Mouse (Mus musculus) heart, embryonic 12.5 days (tissue): ENCODE data around the gene Crx. TPM values are rescaled to one million over a fixed set of nuclear protein-coding genes. Genes with fewer than 3 reads are reported as not detected.
A peak's percentile ranks its signal among the peaks of the same experiment; 100 is the strongest.

ENCODE experiments used
- ATAC-seq: fragments of 200-750 bp; cut with Nextera tagmentation; 2 replicates; pipeline ENCODE4 v1.8.0; 2017; ENCODE audit warnings: moderate TSS enrichment, moderate library complexity; ENCODE audit not compliant: insufficient number of reproducible peaks, low FRiP score
- H3K27ac ChIP-seq: fragments of 300-500 bp; sonication (generic); 2 replicates; pipeline ENCODE4 v1.5.1; 2016; ENCODE audit warnings: mild to moderate bottlenecking, moderate library complexity; ENCODE audit not compliant: poor library complexity, severe bottlenecking
- H3K27me3 ChIP-seq: fragments of 300-500 bp; sonication (generic); replicated peaks from 2 replicates; pipeline ENCODE4 v1.6.1; 2016; ENCODE audit warnings: mild to moderate bottlenecking, moderate library complexity
- H3K36me3 ChIP-seq: fragments of 300-500 bp; sonication (generic); 2 replicates; pipeline ENCODE4 v1.6.1; 2016; ENCODE audit warnings: mild to moderate bottlenecking, moderate library complexity
- H3K4me1 ChIP-seq: fragments of 300-500 bp; sonication (generic); replicated peaks from 2 replicates; pipeline ENCODE4 v1.6.1; 2016; ENCODE audit warnings: mild to moderate bottlenecking
- H3K4me2 ChIP-seq: fragments of 300-500 bp; sonication (generic); 2 replicates; pipeline ENCODE4 v1.6.1; 2016; ENCODE audit warnings: mild to moderate bottlenecking, moderate library complexity
- H3K4me3 ChIP-seq: fragments of 300-500 bp; sonication (generic); 2 replicates; pipeline ENCODE4 v1.5.1; 2016; ENCODE audit warnings: mild to moderate bottlenecking
- H3K9ac ChIP-seq: fragments of 300-500 bp; sonication (generic); 2 replicates; pipeline ENCODE4 v1.6.1; 2016; ENCODE audit warnings: mild to moderate bottlenecking, moderate library complexity
- H3K9me3 ChIP-seq: fragments of 300-500 bp; sonication (generic); replicated peaks from 2 replicates; pipeline ENCODE4 v1.6.1; 2016; ENCODE audit warnings: mild to moderate bottlenecking, moderate library complexity
- WGBS: fragments of 180-500 bp; shearing (Covaris S2); methylation state at CpG from one replicate; pipeline ENCODE4 v1.1.7; 2016; 5-methylcytosine and 5-hydroxymethylcytosine counted together
- polyA plus RNA-seq: library from polyadenylated mRNA; unstranded; fragments of >200 nt; fragmentation: Nextera tagmentation; extraction: Ambion mirVana; gene quantifications from 2 replicates; pipeline ENCODE4 v1.2.1, GENCODE M21; 2016

The Crx gene
- polyA plus RNA-seq, 1 experiment from 2014 or later: not detected

- no peak overlapping the region for H3K9ac ChIP-seq
- no peak overlapping the region for H3K4me3 ChIP-seq
- peaks cover 13% of the 10 kb centered on the region for H3K36me3 ChIP-seq
- no peak overlapping the region for H3K27ac ChIP-seq
- no peak overlapping the region for H3K4me2 ChIP-seq
- ATAC-seq: peak; percentile 61
- peaks cover 5% of the 10 kb centered on the region; the same call in 1 of the 2 replicates for H3K4me1 ChIP-seq
- no peaks in the 10 kb centered on the region for H3K9me3 ChIP-seq
- WGBS: under 1% methylated on average over 4 of the region's 4 CpGs
- no peaks in the 10 kb centered on the region for H3K27me3 ChIP-seq
Measured at GRCm38 (mm10) chr7:15912183-15912582, 32.4 kb upstream of the Crx start.

DNA sequence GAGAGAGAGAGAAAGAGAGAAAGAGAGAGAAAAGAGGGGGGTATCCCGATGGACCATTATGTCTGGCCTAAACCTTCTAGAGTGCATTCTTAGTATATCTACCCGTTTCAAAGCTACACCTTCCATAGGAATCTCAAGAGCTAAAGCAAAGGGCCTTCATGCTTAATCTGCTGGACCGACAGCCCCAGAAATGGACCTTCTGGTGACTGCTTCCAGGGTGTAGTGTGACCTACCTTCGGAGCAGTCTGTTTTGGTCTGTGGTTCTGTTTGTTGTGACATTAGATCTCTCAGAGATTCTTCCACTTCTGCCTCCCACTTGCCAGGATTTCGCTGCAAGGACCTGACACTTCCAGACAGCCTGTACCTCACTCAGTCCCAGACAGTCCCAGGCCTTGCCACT lies 30.8 kb upstream of the Crx start:
- H3K27ac ChIP-seq: no peak overlapping the region
- H3K36me3 ChIP-seq: no peaks in the 10 kb centered on the region
- no peak overlapping the region for H3K4me2 ChIP-seq
- no peak overlapping the region for H3K9ac ChIP-seq
- H3K27me3 ChIP-seq: no peaks in the 10 kb centered on the region
- no peak overlapping the region for H3K4me3 ChIP-seq
- no peak for ATAC-seq
- 68% methylated on average over 5 of the region's 5 CpGs for WGBS
- no peaks in the 10 kb centered on the region for H3K9me3 ChIP-seq
- peaks cover 5% of the 10 kb centered on the region; the same call in 1 of the 2 replicates for H3K4me1 ChIP-seq

GRCm38 (mm10) chr7:15907971-15908590 lies 28.3 kb upstream of the Crx start:
- H3K4me1 ChIP-seq: peaks cover 5% of the 10 kb centered on the region; the same call in 1 of the 2 replicates
- no peak overlapping the region for H3K27ac ChIP-seq
- no peak overlapping the region for H3K9ac ChIP-seq
- WGBS: 46% methylated on average over 8 of the region's 8 CpGs
- no peaks in the 10 kb centered on the region for H3K36me3 ChIP-seq
- no peak overlapping the region for H3K4me2 ChIP-seq
- ATAC-seq: no peak
- no peaks in the 10 kb centered on the region for H3K27me3 ChIP-seq
- no peak overlapping the region for H3K4me3 ChIP-seq
- H3K9me3 ChIP-seq: no peaks in the 10 kb centered on the region

DNA sequence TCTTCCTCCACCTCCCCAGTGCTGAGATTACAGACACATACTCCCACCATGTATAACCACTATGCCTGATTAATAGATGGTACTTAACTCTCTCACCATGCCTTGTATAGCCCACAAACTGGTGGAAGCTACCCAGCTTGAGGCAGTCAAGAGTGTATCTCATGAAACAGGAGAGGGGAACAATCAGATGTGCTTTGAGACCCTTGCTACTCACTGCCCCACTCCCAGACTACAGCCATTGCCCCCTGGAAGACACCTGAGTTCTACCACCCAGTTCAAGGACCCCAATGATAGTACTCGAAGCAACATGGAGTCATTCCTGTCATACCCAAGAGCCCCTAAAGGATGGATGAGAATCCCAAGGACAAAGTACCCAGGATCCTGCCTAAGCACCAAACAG lies 26.8 kb upstream of the Crx start:
- Histone ChIP-seq H3K4me3 (no peak overlapping the region), H3K4me1 (no peaks in the 10 kb centered on the region), H3K9me3 (no peaks in the 10 kb centered on the region), H3K4me2 (no peak overlapping the region), H3K27me3 (no peaks in the 10 kb centered on the region), H3K27ac (no peak overlapping the region), H3K36me3 (no peaks in the 10 kb centered on the region), H3K9ac (no peak overlapping the region)
- 62% methylated on average over 1 of the region's 1 CpGs for WGBS
- ATAC-seq: no peak

DNA sequence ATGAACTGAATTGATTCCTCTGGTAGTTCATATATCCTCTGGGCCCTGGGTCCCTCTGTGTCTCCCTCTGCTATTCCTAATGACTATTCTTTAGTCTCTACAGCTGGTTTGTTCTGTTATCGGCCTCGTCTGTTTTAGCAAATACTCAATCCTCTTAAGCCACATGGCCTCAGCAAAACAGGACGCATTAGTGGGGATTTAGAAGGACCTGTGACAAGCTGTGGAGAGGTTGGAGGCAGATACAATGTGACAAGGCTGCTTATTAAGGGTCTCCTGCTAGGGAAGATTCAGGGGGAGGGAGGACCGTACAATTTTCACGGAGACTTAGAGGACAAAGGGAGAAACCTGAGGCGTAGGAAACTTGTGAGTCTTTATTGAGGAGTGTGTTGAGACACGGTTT lies 26.1 kb upstream of the Crx start:
- no peak for ATAC-seq
- Histone ChIP-seq H3K36me3 (no peaks in the 10 kb centered on the region), H3K9ac (no peak overlapping the region), H3K4me2 (no peak overlapping the region), H3K4me3 (no peak overlapping the region), H3K27me3 (no peaks in the 10 kb centered on the region), H3K9me3 (no peaks in the 10 kb centered on the region), H3K27ac (no peak overlapping the region), H3K4me1 (no peaks in the 10 kb centered on the region)
- WGBS: 71% methylated on average over 7 of the region's 7 CpGs

DNA sequence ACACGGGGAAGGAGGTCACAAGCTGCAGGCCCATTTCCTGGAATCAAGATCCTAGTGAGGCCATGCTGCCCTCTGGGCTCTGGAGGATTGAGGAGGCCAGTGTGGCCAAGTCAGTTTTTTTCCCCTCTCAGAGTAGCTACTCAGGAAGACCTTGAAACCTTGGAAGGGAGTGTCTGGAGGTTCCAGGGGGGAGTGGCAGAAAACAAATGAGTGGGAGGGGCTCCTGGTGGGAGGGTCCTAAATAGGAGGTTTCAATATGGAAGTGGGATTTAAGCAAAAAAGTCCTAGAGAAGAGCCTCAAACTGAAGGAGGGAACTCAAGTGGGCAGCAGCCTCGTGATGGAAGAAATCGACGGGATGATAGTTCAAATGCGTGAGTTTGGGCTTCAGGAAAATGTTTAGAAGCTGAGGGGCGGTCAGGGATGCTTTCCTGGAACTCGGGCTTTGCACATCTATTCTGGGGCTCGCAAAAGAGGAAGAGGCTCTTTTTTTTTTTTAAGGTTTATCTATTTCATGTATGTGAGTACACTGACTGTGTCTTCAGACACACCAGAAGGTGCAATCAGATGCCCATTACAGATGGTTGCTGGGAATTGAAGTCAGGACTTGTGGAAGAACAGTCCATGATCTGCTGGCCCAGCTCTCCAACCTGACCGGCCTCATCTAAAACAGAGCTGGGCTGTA lies 21.7 kb upstream of the Crx start:
- H3K27ac ChIP-seq: no peak overlapping the region
- H3K9ac ChIP-seq: no peak overlapping the region
- no peaks in the 10 kb centered on the region for H3K27me3 ChIP-seq
- 77% methylated on average over 9 of the region's 9 CpGs for whole genome bisulfite sequencing
- no peaks in the 10 kb centered on the region for H3K36me3 ChIP-seq
- no peak overlapping the region for H3K4me2 ChIP-seq
- no peaks in the 10 kb centered on the region for H3K9me3 ChIP-seq
- no peak overlapping the region for H3K4me3 ChIP-seq
- H3K4me1 ChIP-seq: no peaks in the 10 kb centered on the region
- ATAC-seq: no peak

- no peak for ATAC-seq
- H3K36me3 ChIP-seq: no peaks in the 10 kb centered on the region
- H3K4me2 ChIP-seq: no peak overlapping the region
- H3K9me3 ChIP-seq: no peaks in the 10 kb centered on the region
- WGBS: 69% methylated on average over 1 of the region's 1 CpGs
- H3K27me3 ChIP-seq: no peaks in the 10 kb centered on the region
- H3K9ac ChIP-seq: no peak overlapping the region
- H3K27ac ChIP-seq: no peak overlapping the region
- no peaks in the 10 kb centered on the region for H3K4me1 ChIP-seq
- H3K4me3 ChIP-seq: no peak overlapping the region
Measured at GRCm38 (mm10) chr7:15894251-15894650, 14.5 kb upstream of the Crx start.

DNA sequence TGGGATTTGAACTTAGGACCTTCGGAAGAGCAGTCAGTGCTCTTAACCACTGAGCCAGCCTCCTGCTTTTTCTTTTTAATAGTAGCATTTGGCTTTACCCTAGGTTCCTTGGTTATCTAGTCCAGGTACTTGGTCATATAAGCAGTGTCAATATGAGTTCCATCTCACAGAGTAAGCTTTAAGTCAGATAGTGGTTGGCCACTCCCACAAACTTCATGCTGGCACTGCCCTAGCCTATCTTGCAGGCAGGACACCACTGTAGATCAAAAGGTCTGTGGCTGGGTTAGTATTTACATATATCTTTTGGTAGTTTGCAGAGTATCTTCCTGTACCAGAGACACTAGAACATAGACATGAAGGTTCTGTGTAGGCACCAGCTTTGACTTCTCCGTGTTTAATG lies 4.4 kb upstream of the Crx start:
- no peak overlapping the region for H3K4me3 ChIP-seq
- H3K27me3 ChIP-seq: no peaks in the 10 kb centered on the region
- H3K4me1 ChIP-seq: no peaks in the 10 kb centered on the region
- H3K9me3 ChIP-seq: no peaks in the 10 kb centered on the region
- WGBS: 85% methylated on average over 2 of the region's 2 CpGs
- no peaks in the 10 kb centered on the region for H3K36me3 ChIP-seq
- H3K9ac ChIP-seq: no peak overlapping the region
- H3K27ac ChIP-seq: no peak overlapping the region
- no peak overlapping the region for H3K4me2 ChIP-seq
- ATAC-seq: no peak

DNA sequence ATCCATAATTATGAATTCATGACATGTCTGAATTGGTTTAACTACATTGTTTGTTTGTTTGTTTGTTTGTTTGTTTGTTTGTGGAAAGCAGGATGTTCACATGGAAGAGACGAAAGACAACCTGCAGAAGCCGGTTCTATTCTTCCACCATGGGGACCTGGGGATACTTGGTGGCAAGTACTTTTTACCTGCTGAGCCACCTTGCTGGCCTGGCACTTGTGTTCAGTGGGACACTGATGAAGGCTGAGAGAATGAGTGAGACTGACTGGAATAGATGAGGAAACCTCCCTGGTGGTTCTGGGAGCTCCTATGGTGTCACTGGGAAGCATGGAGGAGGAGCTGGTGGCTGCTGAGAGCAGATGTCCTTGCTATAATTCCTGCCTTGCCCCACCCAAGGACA lies 2.5 kb upstream of the Crx start, which contains the start of gene Crxos:
Gene Crxos (plus strand): TSS at position 301 of the 400 bp plus-strand sequence.
- WGBS: 84% methylated on average over 2 of the region's 2 CpGs
- ATAC-seq: no peak
- Histone ChIP-seq H3K36me3 (no peaks in the 10 kb centered on the region), H3K27me3 (no peaks in the 10 kb centered on the region), H3K4me2 (no peak within 1 kb of the TSS), H3K27ac (no peak within 1 kb of the TSS), H3K9me3 (no peaks in the 10 kb centered on the region), H3K4me1 (no peaks in the 10 kb centered on the region), H3K9ac (no peak within 1 kb of the TSS), H3K4me3 (no peak within 1 kb of the TSS)

- Histone ChIP-seq H3K27ac (no peak overlapping the region), H3K36me3 (no peaks in the 10 kb centered on the region), H3K9me3 (no peaks in the 10 kb centered on the region), H3K27me3 (no peaks in the 10 kb centered on the region), H3K4me1 (no peaks in the 10 kb centered on the region), H3K4me2 (no peak overlapping the region), H3K9ac (no peak overlapping the region), H3K4me3 (no peak overlapping the region)
- no peak for ATAC-seq
- 53% methylated on average over 3 of the region's 3 CpGs for WGBS
Measured at GRCm38 (mm10) chr7:15881831-15882230, 2.1 kb upstream of the Crx start.

- Histone ChIP-seq H3K9ac (no peak overlapping the region), H3K4me3 (no peak overlapping the region), H3K4me1 (no peaks in the 10 kb centered on the region), H3K4me2 (no peak overlapping the region), H3K27me3 (no peaks in the 10 kb centered on the region), H3K36me3 (no peaks in the 10 kb centered on the region), H3K27ac (no peak overlapping the region), H3K9me3 (no peaks in the 10 kb centered on the region)
- ATAC-seq: no peak
- 10% methylated on average over 7 of the region's 7 CpGs for WGBS
Measured at GRCm38 (mm10) chr7:15881388-15881787, 1.6 kb upstream of the Crx start.

DNA sequence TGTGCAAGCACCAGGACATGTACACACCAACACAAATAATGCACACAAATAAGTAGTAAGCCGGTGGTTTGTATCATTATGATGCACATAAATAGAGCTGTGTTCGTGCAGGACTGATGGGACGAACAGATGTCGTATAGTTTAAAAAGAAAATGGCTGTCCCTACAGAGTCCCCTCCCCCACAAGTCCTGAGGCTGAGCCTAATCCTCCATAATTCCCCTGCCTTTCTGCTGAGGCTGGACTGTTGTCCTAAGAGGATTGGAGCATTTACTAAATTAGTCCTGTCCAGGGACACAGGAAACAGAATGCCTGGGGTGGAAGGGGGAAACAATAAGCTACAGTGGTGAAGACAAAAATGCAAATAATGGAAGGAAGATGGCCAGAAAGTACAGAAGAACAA lies 15.7 kb downstream of the Crx start:
- Histone ChIP-seq H3K27ac (no peak overlapping the region), H3K4me2 (no peak overlapping the region), H3K4me3 (no peak overlapping the region), H3K36me3 (no peaks in the 10 kb centered on the region), H3K9me3 (no peaks in the 10 kb centered on the region), H3K9ac (no peak overlapping the region), H3K4me1 (no peaks in the 10 kb centered on the region), H3K27me3 (no peaks in the 10 kb centered on the region)
- 60% methylated on average over 4 of the region's 4 CpGs for WGBS
- no peak for ATAC-seq
